Mouse (Mus musculus) liver, adult 2 months (tissue): Measurements from ENCODE around the gene Coq10a.
A peak's percentile ranks its signal among the peaks of the same experiment; 100 is the strongest.

Experiments used
- CTCF ChIP-seq: fragments of 200-500 bp; IDR thresholded peaks from 2 replicates; pipeline ENCODE4 v1.5.1; 2011; ENCODE audit warnings: low read depth, low read length, control low read depth
- POLR2A ChIP-seq: fragments of 200-500 bp; IDR thresholded peaks from 2 replicates; pipeline ENCODE4 v1.6.1; 2011; ENCODE audit warnings: low read length, control low read depth; ENCODE audit not compliant: insufficient read depth; ENCODE audit errors: extremely low read depth

GRCm38 (mm10) chr10:128376455-128377211 lies 7.8 kb upstream of the Coq10a start, which contains the start of gene Ankrd52:
- TF ChIP-seq POLR2A (peak; percentile 46; the same call in 1 of the 2 replicates), CTCF (peak; percentile 71)
